Mouse (Mus musculus) bone marrow, adult 2 months (tissue): ENCODE measurements at regions not wholly inside any gene's neighbourhood (a gene's known extent, or its start where the extent isn't known, plus 50 kb on each side); places are given as distances from the start of the nearest gene placed in this dataset.

Experiments used
- CTCF ChIP-seq: fragments of 200-500 bp; IDR thresholded peaks from 2 replicates; pipeline ENCODE4 v1.5.1; 2011; ENCODE audit warnings: low read length, control low read depth; ENCODE audit not compliant: control insufficient read depth, insufficient read depth
- POLR2A ChIP-seq: fragments of 200-500 bp; IDR thresholded peaks from 2 replicates; pipeline ENCODE4 v1.6.1; 2011; ENCODE audit warnings: low read depth, mild to moderate bottlenecking, control low read depth, low read length, borderline replicate concordance; ENCODE audit not compliant: control insufficient read depth

DNA sequence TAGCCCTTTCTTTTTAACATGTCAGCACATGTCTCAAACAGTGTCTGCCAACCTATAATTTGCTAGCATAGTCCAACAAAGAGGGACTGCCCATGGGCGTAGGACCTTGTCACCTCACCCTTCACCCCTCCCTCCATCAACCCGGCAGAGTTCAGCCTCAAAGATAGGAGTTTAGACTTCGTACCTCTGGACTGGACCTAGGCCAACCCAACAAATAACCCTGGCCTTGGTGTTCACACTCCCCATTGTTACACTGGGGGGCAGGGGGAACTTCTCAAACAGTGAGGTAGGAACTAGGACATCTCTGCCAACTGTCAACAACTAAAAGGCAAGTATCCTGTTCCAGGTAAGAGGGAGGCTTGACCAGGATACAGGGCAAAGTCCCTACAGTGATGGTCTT is 93.0 kb upstream of the Klf3 start:
- no peak for TF ChIP-seq POLR2A
- no peak for TF ChIP-seq CTCF
